Mouse (Mus musculus) brain, embryonic 18.5 days (tissue): ENCODE measurements at regions not wholly inside any gene's neighbourhood (a gene's known extent, or its start where the extent isn't known, plus 50 kb on each side); places are given as distances from the start of the nearest gene placed in this dataset.

Source experiments
- DNase-seq: peaks from one replicate; pipeline ENCODE4 v3.0.0-alpha.2; 2012; ENCODE audit warnings: low read depth, low spot score

DNA sequence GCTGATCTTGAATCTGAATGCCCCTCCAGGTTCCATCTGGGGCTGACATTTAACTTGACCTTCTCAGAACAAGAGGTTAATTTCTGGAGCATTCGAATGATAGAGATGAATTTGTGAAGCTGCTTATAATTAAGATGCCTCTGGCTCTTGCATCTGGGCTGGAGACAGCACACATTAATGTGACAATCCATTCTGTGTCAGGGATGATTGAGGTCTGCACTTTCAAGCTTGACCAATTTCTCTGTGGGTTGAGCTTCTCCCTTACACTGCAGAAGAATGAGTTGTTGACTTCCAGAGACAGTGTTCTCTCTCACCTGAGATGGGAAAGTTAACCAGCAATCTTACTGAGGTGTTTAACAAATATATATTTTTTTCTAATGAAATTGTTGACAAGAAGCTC lies 541.8 kb downstream of the Edem1 start:
- no peak for DNase-seq

DNA sequence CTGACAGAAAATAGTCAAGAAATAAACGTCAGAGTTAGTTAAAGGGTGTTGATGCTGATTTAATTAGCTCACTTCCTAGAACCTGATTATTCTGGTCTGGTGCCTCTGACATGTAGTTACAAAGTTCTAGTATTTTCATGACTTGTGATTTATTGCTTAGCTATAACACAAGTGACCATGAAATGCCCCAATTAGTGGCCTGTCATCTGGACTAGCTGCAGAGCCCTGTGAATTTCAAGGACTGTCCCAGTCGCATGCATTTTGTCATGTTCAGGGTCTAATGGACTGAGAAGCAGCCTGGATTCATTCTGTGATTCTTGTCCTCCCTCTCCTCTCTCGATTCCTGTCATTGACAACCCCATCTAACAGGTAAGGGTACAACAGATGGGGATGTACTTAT lies 543.5 kb downstream of the Edem1 start:
- no peak for DNase-seq

DNA sequence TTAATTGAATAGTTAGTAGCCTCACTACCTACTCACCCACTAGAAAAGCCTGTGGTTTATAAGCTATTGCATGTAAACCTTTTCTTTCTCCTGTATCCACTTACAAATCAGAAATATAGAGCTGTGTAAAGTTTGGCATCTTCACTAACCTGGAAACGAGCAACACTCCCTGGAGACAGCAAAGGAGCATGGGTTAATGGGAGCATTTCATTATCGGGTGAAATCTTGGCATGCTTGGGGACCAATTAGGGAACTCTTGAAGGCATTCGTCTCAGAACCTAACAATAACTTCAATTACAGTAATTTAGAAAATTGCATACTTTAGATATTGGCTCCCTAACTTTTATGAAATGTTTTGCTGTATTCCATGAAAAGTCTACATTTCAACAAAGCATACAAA lies 558.8 kb downstream of the Edem1 start:
- DNase-seq = peak; percentile 26

DNA sequence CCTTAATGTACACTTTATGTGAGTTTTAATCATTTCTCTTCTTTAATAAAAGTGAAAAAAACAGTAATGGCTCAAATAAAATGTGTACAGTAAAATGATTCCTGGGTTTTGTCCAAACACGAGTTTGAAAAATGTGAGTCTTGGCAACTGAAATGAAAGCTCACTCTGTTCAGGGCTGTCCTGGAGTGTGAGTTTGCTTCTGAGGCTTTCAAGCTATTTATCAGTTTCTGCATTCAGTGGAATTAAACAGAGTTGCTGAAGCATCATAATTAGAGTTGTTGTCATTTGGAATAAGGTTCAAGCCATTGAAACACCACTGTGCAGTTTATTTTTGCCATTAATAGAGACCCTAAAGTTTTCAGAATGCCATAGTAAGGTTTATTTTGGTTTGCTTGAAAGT lies 561.3 kb downstream of the Edem1 start:
- no peak for DNase-seq

DNA sequence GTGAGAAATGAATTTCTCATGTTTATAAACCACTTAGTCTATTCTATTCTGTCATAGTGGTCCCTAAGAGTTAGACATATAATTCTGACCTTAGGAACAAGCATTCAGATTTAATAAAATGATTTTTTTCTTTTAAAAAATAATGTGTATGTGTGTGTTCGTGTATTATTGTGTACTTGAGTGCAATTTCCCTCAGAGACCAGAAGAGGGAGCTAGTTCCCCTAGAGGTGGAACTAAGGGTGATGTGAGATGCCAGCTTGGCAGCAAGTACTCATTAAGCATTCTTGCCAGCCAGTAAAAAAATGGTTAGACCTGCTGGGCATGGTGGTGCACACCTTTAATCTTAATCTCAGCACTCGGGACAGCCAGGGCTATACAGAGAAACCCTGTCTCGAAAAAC lies 570.2 kb downstream of the Edem1 start:
- no peak for DNase-seq

- no peak for DNase-seq
Measured at GRCm38 (mm10) chr6:109419505-109420239, 591.2 kb downstream of the Edem1 start.

DNA sequence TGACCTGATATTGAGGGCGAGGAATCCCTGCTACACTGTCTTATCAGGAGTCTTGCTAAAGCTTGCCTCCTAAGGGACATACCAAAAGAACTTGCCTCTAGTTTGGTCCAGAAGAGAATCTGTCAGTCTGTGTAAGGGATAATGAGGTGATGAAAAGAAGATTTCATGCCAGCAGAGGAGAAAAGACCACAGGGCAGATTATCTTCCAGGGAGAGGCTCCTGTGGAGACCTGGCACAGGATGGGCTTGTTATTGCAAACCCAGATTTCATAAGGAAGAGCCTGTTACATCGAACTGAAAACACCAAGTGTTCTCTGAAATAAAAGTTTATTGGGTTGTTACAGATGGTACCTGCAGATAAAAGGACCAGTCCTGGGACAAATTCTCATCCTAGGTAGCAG lies 605.2 kb downstream of the Edem1 start:
- no peak for DNase-seq
